Mouse (Mus musculus) heart, embryonic 14.5 days (tissue): ENCODE measurements at regions not wholly inside any gene's neighbourhood (a gene's known extent, or its start where the extent isn't known, plus 50 kb on each side); places are given as distances from the start of the nearest gene placed in this dataset.

Source experiments
- ATAC-seq: fragments of 200-750 bp; cut with Nextera tagmentation; 2 replicates; pipeline ENCODE4 v1.8.0; 2017; ENCODE audit warnings: low read depth, moderate TSS enrichment; ENCODE audit not compliant: insufficient number of reproducible peaks, insufficient read depth, low FRiP score
- H3K27ac ChIP-seq, 2 experiments: fragments of 200-500 bp in 1 of 2; fragments of 300-500 bp in 1 of 2; sonication (generic) in 1 of 2; replicated peaks in 1 of 2; 2 replicates each; pipeline ENCODE4 v1.5.1; 2012 to 2014; ENCODE audit warnings: low read depth in 2 of 2, low read length in 2 of 2, control low read depth in 1 of 2, mild to moderate bottlenecking in 1 of 2, mixed read lengths in 1 of 2; ENCODE audit not compliant: control insufficient read depth in 1 of 2, insufficient read depth in 1 of 2
- H3K27me3 ChIP-seq: fragments of 300-500 bp; sonication (generic); 2 replicates; pipeline ENCODE4 v1.6.1; 2014; ENCODE audit warnings: mild to moderate bottlenecking, low read length, control low read depth; ENCODE audit not compliant: control insufficient read depth, insufficient read depth
- H3K36me3 ChIP-seq: fragments of 300-500 bp; sonication (generic); 2 replicates; pipeline ENCODE4 v1.6.1; 2014; ENCODE audit warnings: mild to moderate bottlenecking, control low read depth, low read length, mixed read lengths; ENCODE audit not compliant: control insufficient read depth, insufficient read depth
- H3K4me1 ChIP-seq, 2 experiments: fragments of 200-500 bp in 1 of 2; fragments of 300-500 bp in 1 of 2; sonication (generic) in 1 of 2; 2 replicates each; pipeline ENCODE4 v1.6.1; 2012 to 2014; ENCODE audit warnings: low read length in 2 of 2, control low read depth in 1 of 2, mixed read lengths in 1 of 2; ENCODE audit not compliant: control insufficient read depth in 2 of 2, insufficient read depth in 2 of 2
- H3K4me2 ChIP-seq: fragments of 300-500 bp; sonication (generic); 2 replicates; pipeline ENCODE4 v1.6.1; 2014; ENCODE audit warnings: mild to moderate bottlenecking, low read length
- H3K4me3 ChIP-seq, 2 experiments: fragments of 200-500 bp in 1 of 2; fragments of 300-500 bp in 1 of 2; sonication (generic) in 1 of 2; 2 replicates each; pipeline ENCODE4 v1.5.1; 2012 to 2014; ENCODE audit warnings: low read length in 2 of 2, mild to moderate bottlenecking in 2 of 2, control low read depth in 1 of 2, low read depth in 1 of 2, moderate library complexity in 1 of 2; ENCODE audit not compliant: control insufficient read depth in 1 of 2, insufficient read depth in 1 of 2
- H3K9ac ChIP-seq: fragments of 300-500 bp; sonication (generic); 2 replicates; pipeline ENCODE4 v1.6.1; 2014; ENCODE audit warnings: mild to moderate bottlenecking, low read length
- H3K9me3 ChIP-seq: fragments of 300-500 bp; sonication (generic); 2 replicates; pipeline ENCODE4 v1.6.1; 2016; ENCODE audit warnings: low read length, control low read depth; ENCODE audit not compliant: control insufficient read depth
- WGBS: fragments of 180-500 bp; shearing (Covaris S2); extraction: QIAGEN DNeasy Blood & Tissue Kit; methylation state at CpG from one replicate; pipeline ENCODE4 v1.1.7; 2014; 5-methylcytosine and 5-hydroxymethylcytosine counted together

DNA sequence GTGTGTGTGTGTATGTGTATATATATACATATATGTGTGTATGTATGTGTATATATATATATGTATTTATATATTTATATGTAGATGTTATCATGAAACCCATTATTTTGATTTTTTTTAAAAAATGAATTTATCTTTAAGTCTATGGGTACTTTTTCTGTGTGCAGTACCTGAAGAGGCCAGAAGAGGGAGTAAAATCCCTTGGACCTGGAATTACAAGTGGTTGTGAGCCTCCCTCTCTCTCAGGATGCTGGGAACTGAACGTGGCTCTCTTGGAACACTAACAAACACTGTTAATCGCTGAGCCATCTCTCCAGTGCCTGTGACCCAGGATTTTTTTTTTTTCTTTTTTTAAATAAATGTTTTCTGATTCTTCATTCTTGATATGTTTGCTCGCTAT is 58.6 kb upstream of the 4931429L15Rik start:
- 73% methylated on average over 3 of the region's 3 CpGs for WGBS

More for the DNA sequence above, 58.6 kb upstream of the 4931429L15Rik start:
- no peaks in the 10 kb centered on the region for H3K27me3 ChIP-seq
- no peak for ATAC-seq
- no peaks in the 10 kb centered on the region for H3K9me3 ChIP-seq
- H3K27ac ChIP-seq: no peak overlapping the region
- H3K4me1 ChIP-seq: peaks cover 0 to 14% of the 10 kb centered on the region in 2 experiments; a peak in 1 of 4 replicates
- H3K36me3 ChIP-seq: no peaks in the 10 kb centered on the region
- no peak overlapping the region for H3K4me3 ChIP-seq
- no peak overlapping the region for H3K4me2 ChIP-seq
- H3K9ac ChIP-seq: no peak overlapping the region
